Mouse (Mus musculus) gastrocnemius, postnatal 25 days (tissue): ENCODE results near the gene Ccl1. TPM values are rescaled to one million over a fixed set of nuclear protein-coding genes. Genes with fewer than 3 reads are reported as not detected.
A peak's percentile ranks its signal among the peaks of the same experiment; 100 is the strongest.

Experiments used
- DNase-seq: peaks from one replicate; pipeline ENCODE4 v3.0.0; 2022
- total RNA-seq, 2 experiments: library from RNA; stranded (reverse); gene quantifications; 1 replicate in 1 of 2; 2 replicates in 1 of 2; pipeline ENCODE4 v1.2.3; 2021

The Ccl1 gene
- total RNA-seq, 2 experiments from 2014 or later: not detected

- DNase-seq: no peak
Measured at GRCm38 (mm10) chr11:82205221-82205620, 100.3 kb downstream of the Ccl1 start.

- no peak for DNase-seq
Measured at GRCm38 (mm10) chr11:82203706-82204105, 101.8 kb downstream of the Ccl1 start.

- DNase-seq: no peak
Measured at GRCm38 (mm10) chr11:82197774-82198173, 107.7 kb downstream of the Ccl1 start.

GRCm38 (mm10) chr11:82194980-82195379, 110.5 kb downstream of the Ccl1 start:
- DNase-seq: no peak

GRCm38 (mm10) chr11:82193826-82194225, 111.7 kb downstream of the Ccl1 start:
- DNase-seq: no peak

GRCm38 (mm10) chr11:82189782-82190563, 115.5 kb downstream of the Ccl1 start:
- no peak for DNase-seq

- no peak for DNase-seq
Measured at GRCm38 (mm10) chr11:82185684-82186083, 119.8 kb downstream of the Ccl1 start.

- no peak for DNase-seq
Measured at GRCm38 (mm10) chr11:82183281-82183935, 122.1 kb downstream of the Ccl1 start.

- no peak for DNase-seq
Measured at GRCm38 (mm10) chr11:82182401-82182800, 123.1 kb downstream of the Ccl1 start.

- DNase-seq: no peak
Measured at GRCm38 (mm10) chr11:82181331-82181730, 124.2 kb downstream of the Ccl1 start.

- no peak for DNase-seq
Measured at GRCm38 (mm10) chr11:82178161-82178560, 127.3 kb downstream of the Ccl1 start.

- DNase-seq: no peak
Measured at GRCm38 (mm10) chr11:82177711-82178110, 127.8 kb downstream of the Ccl1 start.

- peak; percentile 64 for DNase-seq
Measured at GRCm38 (mm10) chr11:82174794-82175193, 130.7 kb downstream of the Ccl1 start.

- DNase-seq: peak; percentile 26
Measured at GRCm38 (mm10) chr11:82173491-82173890, 132.0 kb downstream of the Ccl1 start.

GRCm38 (mm10) chr11:82171316-82172071, 134.0 kb downstream of the Ccl1 start:
- peak; percentile 73 for DNase-seq

- DNase-seq: no peak
Measured at GRCm38 (mm10) chr11:82169456-82169855, 136.0 kb downstream of the Ccl1 start.

GRCm38 (mm10) chr11:82168308-82168707, 137.2 kb downstream of the Ccl1 start:
- no peak for DNase-seq

GRCm38 (mm10) chr11:82163285-82163684, 142.2 kb downstream of the Ccl1 start:
- DNase-seq: no peak

- no peak for DNase-seq
Measured at GRCm38 (mm10) chr11:82159126-82159525, 146.4 kb downstream of the Ccl1 start.

- no peak for DNase-seq
Measured at GRCm38 (mm10) chr11:82139492-82140094, 165.9 kb downstream of the Ccl1 start.

- no peak for DNase-seq
Measured at GRCm38 (mm10) chr11:82136196-82136595, 169.3 kb downstream of the Ccl1 start.

- no peak for DNase-seq
Measured at GRCm38 (mm10) chr11:82132977-82133376, 172.5 kb downstream of the Ccl1 start.
